Mouse (Mus musculus) hindbrain, embryonic 16.5 days (tissue): ENCODE data around the gene Hspb11. TPM values are rescaled to one million over a fixed set of nuclear protein-coding genes. Genes with fewer than 3 reads are reported as not detected.

Source experiments
- ATAC-seq: fragments of 200-750 bp; cut with Nextera tagmentation; 2 replicates; pipeline ENCODE4 v1.8.0; 2017; ENCODE audit warnings: moderate TSS enrichment, moderate library complexity
- H3K27ac ChIP-seq: fragments of 300-500 bp; sonication (generic); 2 replicates; pipeline ENCODE4 v1.5.1; 2014; ENCODE audit warnings: low read depth, mild to moderate bottlenecking, control low read depth, low read length, moderate library complexity
- H3K27me3 ChIP-seq: fragments of 300-500 bp; sonication (generic); replicated peaks from 2 replicates; pipeline ENCODE4 v1.6.1; 2014; ENCODE audit warnings: low read length; ENCODE audit not compliant: control insufficient read depth, insufficient read depth
- H3K36me3 ChIP-seq: fragments of 300-500 bp; sonication (generic); 2 replicates; pipeline ENCODE4 v1.6.1; 2014; ENCODE audit warnings: mild to moderate bottlenecking, low read length, moderate library complexity, mixed read lengths; ENCODE audit not compliant: control insufficient read depth, insufficient read depth
- H3K4me1 ChIP-seq: fragments of 300-500 bp; sonication (generic); 2 replicates; pipeline ENCODE4 v1.6.1; 2014; ENCODE audit warnings: low read depth, low read length; ENCODE audit not compliant: control insufficient read depth, insufficient read depth
- H3K4me2 ChIP-seq: fragments of 300-500 bp; sonication (generic); 2 replicates; pipeline ENCODE4 v1.6.1; 2014; ENCODE audit warnings: mild to moderate bottlenecking, low read length, control low read depth, moderate library complexity
- H3K4me3 ChIP-seq: fragments of 300-500 bp; sonication (generic); 2 replicates; pipeline ENCODE4 v1.5.1; 2014; ENCODE audit warnings: mild to moderate bottlenecking, low read length, control low read depth, moderate library complexity
- H3K9ac ChIP-seq: fragments of 300-500 bp; sonication (generic); 2 replicates; pipeline ENCODE4 v1.6.1; 2014; ENCODE audit warnings: low read depth, mild to moderate bottlenecking, control low read depth, low read length, moderate library complexity
- H3K9me3 ChIP-seq: fragments of 300-500 bp; sonication (generic); 2 replicates; pipeline ENCODE4 v1.6.1; 2014; ENCODE audit warnings: mild to moderate bottlenecking, low read length, moderate library complexity; ENCODE audit not compliant: control insufficient read depth
- WGBS: fragments of 180-500 bp; shearing (Covaris S2); extraction: QIAGEN DNeasy Blood & Tissue Kit; methylation state at CpG from one replicate; pipeline ENCODE4 v1.1.7; 2014; 5-methylcytosine and 5-hydroxymethylcytosine counted together
- polyA plus RNA-seq: library from polyadenylated mRNA; unstranded; fragments of >200 nt; fragmentation: Nextera tagmentation; extraction: Ambion mirVana; gene quantifications from 2 replicates; pipeline ENCODE4 v1.2.1, GENCODE M21; 2015

The Hspb11 gene
- polyA plus RNA-seq, 1 experiment from 2014 or later = 36.8 TPM

DNA sequence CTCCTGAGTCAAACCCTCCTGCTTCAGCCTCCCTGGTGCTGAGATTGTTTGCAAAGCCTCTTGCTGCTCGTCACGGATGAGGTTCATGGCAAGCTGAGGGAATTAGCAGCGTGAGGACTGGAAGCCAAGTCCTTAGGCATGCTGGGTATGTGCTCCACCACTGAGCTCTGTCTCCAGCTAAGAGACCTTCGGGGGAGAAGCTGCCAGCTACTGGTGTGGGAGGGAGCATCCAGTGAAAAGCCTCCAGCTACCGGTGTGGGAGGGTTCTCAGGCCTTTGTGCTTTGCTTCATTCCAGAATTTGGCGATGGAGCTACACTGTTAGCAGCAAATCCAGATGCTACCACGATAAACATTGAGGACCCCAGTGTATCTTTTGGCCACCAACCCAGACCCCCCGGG, 65.3 kb downstream of the Hspb11 start:
- Histone ChIP-seq H3K4me1 (peaks cover 8% of the 10 kb centered on the region), H3K36me3 (peaks cover 14% of the 10 kb centered on the region), H3K27me3 (no peaks in the 10 kb centered on the region), H3K9me3 (no peaks in the 10 kb centered on the region), H3K9ac (no peak overlapping the region), H3K27ac (no peak overlapping the region), H3K4me3 (no peak overlapping the region), H3K4me2 (no peak overlapping the region)
- 79% methylated on average over 8 of the region's 8 CpGs for WGBS
- ATAC-seq = no peak

DNA sequence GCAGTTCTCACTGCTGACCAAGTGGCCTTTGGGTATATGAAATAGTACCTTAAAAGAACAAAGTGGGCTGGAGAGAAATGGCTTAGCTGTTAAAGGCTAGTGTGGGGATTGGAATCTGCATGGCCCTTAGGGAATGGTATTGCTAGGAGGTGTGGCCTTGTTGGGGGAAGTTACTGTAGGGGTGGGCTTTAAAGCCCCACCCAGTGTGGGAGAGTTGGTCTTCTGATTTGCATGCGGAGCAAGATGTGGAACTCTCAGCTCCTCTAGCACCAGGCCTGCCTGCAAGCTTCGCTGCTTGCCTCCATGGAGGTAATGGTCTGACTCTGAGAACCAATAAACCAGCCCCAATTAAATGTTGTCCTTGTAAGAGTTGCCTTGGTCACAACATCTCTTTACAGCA, 67.6 kb downstream of the Hspb11 start:
- Histone ChIP-seq H3K9ac (no peak overlapping the region), H3K27me3 (no peaks in the 10 kb centered on the region), H3K27ac (no peak overlapping the region), H3K36me3 (peaks cover 14% of the 10 kb centered on the region), H3K4me3 (no peak overlapping the region), H3K9me3 (no peaks in the 10 kb centered on the region), H3K4me1 (no peaks in the 10 kb centered on the region), H3K4me2 (no peak overlapping the region)
- WGBS = 87% methylated on average over 2 of the region's 2 CpGs
- ATAC-seq = no peak

DNA sequence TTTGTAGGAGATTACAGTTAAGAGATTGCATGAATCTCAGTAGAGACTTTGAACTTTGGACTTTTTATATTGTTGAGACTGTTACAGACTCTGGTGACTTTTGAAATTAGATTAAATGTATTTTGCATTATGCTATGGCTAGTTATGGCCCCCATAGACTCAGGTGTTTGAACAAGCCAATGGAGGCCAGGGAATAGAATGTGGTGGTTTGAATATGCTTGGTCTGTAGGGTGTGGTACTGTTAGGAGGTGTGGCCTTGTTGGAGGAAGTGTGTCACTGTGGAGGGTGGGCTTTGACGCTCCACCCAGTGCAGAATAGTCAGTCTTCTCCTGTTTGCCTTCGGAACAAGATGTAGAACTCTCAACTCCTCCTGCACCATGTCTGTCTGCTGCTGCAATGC, 69.7 kb downstream of the Hspb11 start:
- Histone ChIP-seq H3K4me2 (no peak overlapping the region), H3K36me3 (peaks cover 14% of the 10 kb centered on the region), H3K27ac (no peak overlapping the region), H3K4me1 (no peaks in the 10 kb centered on the region), H3K4me3 (no peak overlapping the region), H3K9ac (no peak overlapping the region), H3K27me3 (no peaks in the 10 kb centered on the region), H3K9me3 (no peaks in the 10 kb centered on the region)
- no peak for ATAC-seq
- 93% methylated on average over 2 of the region's 2 CpGs for WGBS

DNA sequence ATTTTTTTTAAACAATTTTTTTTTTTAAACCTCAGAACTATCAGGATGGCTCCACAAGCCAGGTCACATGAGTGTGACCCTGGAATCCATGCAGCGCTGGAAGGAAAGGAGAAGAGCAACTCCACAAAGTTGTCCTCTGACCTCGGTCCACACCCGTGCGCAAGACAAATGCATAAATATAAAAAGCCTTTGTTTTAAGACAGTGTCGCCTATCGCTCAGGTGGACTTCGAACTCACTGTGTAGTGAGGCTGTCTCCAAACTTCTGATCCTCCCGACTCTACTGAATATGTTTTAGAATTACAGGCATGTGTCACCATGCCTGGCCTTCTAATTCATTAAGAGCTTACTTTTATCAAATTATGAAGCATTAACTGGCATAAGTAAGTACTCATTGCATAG, 75.1 kb downstream of the Hspb11 start:
- Histone ChIP-seq H3K27ac (no peak overlapping the region), H3K4me2 (no peak overlapping the region), H3K9me3 (no peaks in the 10 kb centered on the region; the same call in 1 of the 2 replicates), H3K9ac (no peak overlapping the region), H3K4me3 (no peak overlapping the region), H3K4me1 (no peaks in the 10 kb centered on the region), H3K27me3 (no peaks in the 10 kb centered on the region), H3K36me3 (no peaks in the 10 kb centered on the region; the same call in 1 of the 2 replicates)
- no peak for ATAC-seq
- 97% methylated on average over 8 of the region's 8 CpGs for WGBS

Other genes starting within 250 kb of the Hspb11 start
- 83.2 and 86.8 TPM in 2 replicates for gene Mrpl37, start 186.7 kb upstream of the Hspb11 start, polyA plus RNA-seq
- gene Cyb5rl, start 186.6 kb upstream of the Hspb11 start, polyA plus RNA-seq = 4.4 and 4.7 TPM in 2 replicates
- 0.08 TPM in 1 of 2 replicates, not detected in the other for gene Cdcp2, start 156.7 kb upstream of the Hspb11 start, polyA plus RNA-seq
- 383 and 394 TPM in 2 replicates for gene Tmem59, start 75.2 kb upstream of the Hspb11 start, polyA plus RNA-seq
- 16.5 and 26.4 TPM in 2 replicates for gene Tceanc2, start 74.5 kb upstream of the Hspb11 start, polyA plus RNA-seq
- not detected in 2 replicates for gene Ldlrad1, start 44.4 kb upstream of the Hspb11 start, polyA plus RNA-seq
- gene Lrrc42, start 61 bp upstream of the Hspb11 start, polyA plus RNA-seq = 52.1 and 54.7 TPM in 2 replicates
- not detected in 2 replicates for gene Dio1, start 53.6 kb downstream of the Hspb11 start, polyA plus RNA-seq
- 66.0 and 66.1 TPM in 2 replicates for gene Yipf1, start 60.8 kb downstream of the Hspb11 start, polyA plus RNA-seq
- 18.2 and 21.1 TPM in 2 replicates for gene Ndc1, start 114.2 kb downstream of the Hspb11 start, polyA plus RNA-seq
- gene Glis1, start 181.0 kb downstream of the Hspb11 start, polyA plus RNA-seq = 1.3 and 2.4 TPM in 2 replicates